Mouse (Mus musculus) ovary, adult 18-20 months (tissue): Measurements from ENCODE around the gene Tagap1.
"Not testable (repeated sequence)": the region's sequence is repeated elsewhere in the genome, so short reads cannot be mapped to it uniquely, and the experiment has no call there.

Experiments used
- DNase-seq: peaks from one replicate; pipeline ENCODE4 v3.0.0; 2022; ENCODE audit warnings: low spot score, mixed read lengths

The Tagap1 gene

GRCm38 (mm10) chr17:6962339-6962738 is 1.4 kb upstream of the Tagap1 start:
- not testable (repeated sequence) for DNase-seq

GRCm38 (mm10) chr17:6961181-6962000 is 435 bp upstream of the Tagap1 start:
- not testable (repeated sequence) for DNase-seq

GRCm38 (mm10) chr17:6960349-6960748 is 607 bp downstream of the Tagap1 start:
- DNase-seq: not testable (repeated sequence)

- DNase-seq: not testable (repeated sequence)
Measured at GRCm38 (mm10) chr17:6959543-6960259, 1.3 kb downstream of the Tagap1 start.

- DNase-seq: not testable (repeated sequence)
Measured at GRCm38 (mm10) chr17:6958881-6959280, 2.1 kb downstream of the Tagap1 start.

- not testable (repeated sequence) for DNase-seq
Measured at GRCm38 (mm10) chr17:6948769-6949228, 12.2 kb downstream of the Tagap1 start.

- DNase-seq: peak; percentile 85
Measured at GRCm38 (mm10) chr17:6947984-6948768, 12.8 kb downstream of the Tagap1 start, which contains the start of gene Rsph3b. Gene Rsph3b, minus strand, starts transcription at chr17:6948682.

- DNase-seq: not testable (repeated sequence)
Measured at GRCm38 (mm10) chr17:6947637-6947983, 13.3 kb downstream of the Tagap1 start.

- not testable (repeated sequence) for DNase-seq
Measured at GRCm38 (mm10) chr17:6942560-6942959, 18.4 kb downstream of the Tagap1 start.

GRCm38 (mm10) chr17:6931625-6932024 is 29.3 kb downstream of the Tagap1 start:
- DNase-seq: not testable (repeated sequence)

- not testable (repeated sequence) for DNase-seq
Measured at GRCm38 (mm10) chr17:6920351-6920894, 40.5 kb downstream of the Tagap1 start.

- DNase-seq: not testable (repeated sequence)
Measured at GRCm38 (mm10) chr17:6919388-6919787, 41.6 kb downstream of the Tagap1 start.

- not testable (repeated sequence) for DNase-seq
Measured at GRCm38 (mm10) chr17:6915282-6915681, 45.7 kb downstream of the Tagap1 start.

- DNase-seq: not testable (repeated sequence)
Measured at GRCm38 (mm10) chr17:6914066-6914465, 46.9 kb downstream of the Tagap1 start.
